Mouse (Mus musculus) lung, postnatal 0 days (tissue): ENCODE measurements around the gene Gstm1.

ENCODE experiments used
- CTCF ChIP-seq: IDR thresholded peaks from 2 replicates; pipeline ENCODE4 v1.5.1; 2016; ENCODE audit warnings: antibody characterized with exemption, mild to moderate bottlenecking
- EP300 ChIP-seq: IDR thresholded peaks from 2 replicates; pipeline ENCODE4 v1.6.1; 2016; ENCODE audit warnings: antibody characterized with exemption, mild to moderate bottlenecking, control low read depth

DNA sequence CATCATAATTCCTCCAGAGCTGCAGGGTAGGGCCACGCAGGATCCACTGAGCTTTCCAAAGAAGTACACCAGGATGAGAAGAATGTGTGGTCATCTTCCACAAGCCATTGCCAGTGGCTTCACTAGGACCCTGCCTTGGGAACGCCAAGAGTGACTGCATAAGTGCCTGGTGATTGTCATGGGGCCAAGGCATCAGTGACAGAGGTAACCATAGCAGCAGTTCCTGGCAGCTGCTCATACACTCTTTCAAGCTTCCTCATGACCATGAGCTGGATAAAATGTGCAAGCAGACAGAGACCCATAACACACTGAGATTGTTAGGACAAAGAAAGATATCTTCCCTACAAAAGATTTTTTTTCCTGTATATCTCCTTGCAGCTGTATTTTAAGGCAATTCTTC lies 7.5 kb downstream of the Gstm1 start:
- TF ChIP-seq CTCF (no peak), EP300 (no peak)
